Mouse (Mus musculus) liver, postnatal 0 days (tissue): ENCODE results near the gene Zbtb49.

Experiments
- CTCF ChIP-seq: sonication (generic); IDR thresholded peaks from 2 replicates; pipeline ENCODE4 v1.5.1; 2016; ENCODE audit warnings: antibody characterized with exemption, low read depth
- EP300 ChIP-seq: IDR thresholded peaks from 2 replicates; pipeline ENCODE4 v1.6.1; 2016; ENCODE audit warnings: antibody characterized with exemption, low read depth, mild to moderate bottlenecking

DNA sequence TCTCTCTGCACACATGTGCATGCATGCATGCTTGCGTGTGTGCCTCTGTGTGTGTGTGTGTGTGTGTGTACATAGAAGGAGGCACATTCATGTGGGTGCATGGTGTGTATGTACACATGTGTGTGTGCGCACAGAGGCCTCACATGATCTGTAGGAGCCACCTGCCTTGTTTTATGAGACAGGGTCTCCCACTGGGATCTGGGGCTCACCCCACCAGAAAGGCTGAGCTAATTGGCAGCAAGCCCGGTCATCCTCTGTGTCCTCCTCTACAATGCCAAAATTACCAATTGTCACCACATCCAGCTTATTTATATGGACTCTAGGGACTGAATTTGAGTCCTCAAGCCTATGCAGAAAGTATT lies 21.2 kb upstream of the Zbtb49 start:
- TF ChIP-seq EP300 (no peak), CTCF (no peak)
